Mouse (Mus musculus) heart, adult 9 months (tissue): ENCODE data around the gene Arl11.

Experiments
- DNase-seq, 2 experiments: peaks; one replicate each; pipeline ENCODE4 v3.0.0; 2022; ENCODE audit warnings: low spot score in 2 of 2

Arl11 gene

DNA sequence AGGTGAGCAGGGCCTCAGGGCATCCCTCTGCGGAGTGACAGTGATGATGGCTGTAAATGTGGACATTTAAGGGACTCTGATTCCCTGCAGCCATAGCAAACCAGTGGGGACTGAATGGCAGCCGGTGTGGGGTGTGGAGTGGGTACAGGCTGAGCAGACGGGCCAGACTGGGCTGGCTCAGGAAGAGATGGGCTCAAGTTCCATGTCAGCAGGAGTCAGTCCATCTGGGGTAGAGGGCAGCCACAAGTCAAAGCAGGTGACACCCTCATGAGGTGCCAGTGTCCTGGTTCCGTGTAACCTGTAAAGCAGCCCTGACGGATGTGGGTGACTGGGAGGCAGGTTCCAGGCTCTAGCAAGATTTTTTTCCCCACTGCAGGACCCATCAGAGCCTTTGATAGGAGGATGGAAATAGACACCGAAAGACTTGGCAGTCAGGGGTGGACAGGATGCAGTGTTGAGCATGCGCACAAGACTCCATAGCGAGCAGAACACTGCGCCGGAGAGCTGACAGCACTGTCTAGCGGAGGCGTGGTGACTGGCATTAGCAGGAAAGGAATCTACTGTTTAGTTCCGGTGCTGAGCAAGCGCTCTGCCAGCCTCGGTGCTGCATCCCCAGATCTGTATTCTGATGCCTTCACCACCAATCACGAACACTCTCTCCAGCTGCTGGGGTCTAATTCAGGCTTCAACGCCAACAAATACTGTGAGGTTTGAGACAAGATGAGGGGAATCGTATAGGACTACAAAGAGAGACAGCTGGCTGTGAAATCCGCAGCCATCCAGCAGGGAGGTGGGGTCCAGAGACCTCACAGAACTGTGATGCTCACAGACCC, 18.3 kb downstream of the Arl11 start:
- peak; percentile 83 to 86 for DNase-seq

DNA sequence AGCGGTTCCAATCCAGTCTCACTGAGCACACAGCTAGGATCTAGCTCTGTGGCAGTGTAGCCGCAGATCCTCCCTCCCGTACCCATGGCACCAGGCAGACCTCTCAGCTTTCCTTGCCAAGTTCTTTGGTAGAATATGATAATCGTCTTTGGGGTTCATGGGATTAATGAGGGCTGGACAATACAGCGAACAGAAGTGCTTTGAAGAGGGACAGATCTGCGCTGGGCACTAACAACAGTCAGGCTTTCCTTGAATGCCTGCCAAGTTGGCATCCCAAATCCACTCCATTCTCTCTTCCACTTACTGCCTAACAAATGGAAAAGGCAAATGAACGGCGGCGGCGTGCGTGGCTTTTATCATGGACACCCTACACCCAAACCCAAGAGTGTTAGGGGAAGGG, 21.0 kb downstream of the Arl11 start:
- peak in 1 of 2 experiments; percentile 24 for DNase-seq

DNA sequence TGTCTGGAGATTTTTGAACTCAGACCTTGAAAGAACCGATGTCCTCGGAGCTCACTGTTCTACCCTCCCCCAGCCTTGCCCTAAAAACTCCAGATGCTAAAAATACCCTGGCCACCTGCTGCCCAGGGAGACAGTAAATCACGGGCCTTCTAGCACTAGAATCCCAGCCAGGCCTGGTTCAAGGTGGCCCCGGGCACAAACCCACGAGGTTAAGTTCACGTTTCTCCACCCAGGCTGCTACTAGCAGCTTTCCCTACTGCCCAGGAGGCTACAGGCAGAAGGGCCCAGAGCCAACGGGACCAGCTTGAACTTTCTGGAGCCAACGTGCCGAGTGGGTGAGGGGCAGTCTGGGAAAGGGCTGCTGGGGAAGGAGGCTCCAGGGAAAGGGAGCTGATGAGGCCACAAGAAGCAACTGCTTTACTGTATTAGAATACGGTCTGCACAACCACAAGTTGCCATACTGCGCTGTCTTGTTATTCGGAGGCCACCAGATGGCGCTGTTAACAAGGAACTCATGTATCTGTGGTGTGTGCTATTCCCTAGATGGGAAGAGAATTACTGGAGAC, 21.5 kb downstream of the Arl11 start:
- peak; percentile 68 to 73 for DNase-seq

DNA sequence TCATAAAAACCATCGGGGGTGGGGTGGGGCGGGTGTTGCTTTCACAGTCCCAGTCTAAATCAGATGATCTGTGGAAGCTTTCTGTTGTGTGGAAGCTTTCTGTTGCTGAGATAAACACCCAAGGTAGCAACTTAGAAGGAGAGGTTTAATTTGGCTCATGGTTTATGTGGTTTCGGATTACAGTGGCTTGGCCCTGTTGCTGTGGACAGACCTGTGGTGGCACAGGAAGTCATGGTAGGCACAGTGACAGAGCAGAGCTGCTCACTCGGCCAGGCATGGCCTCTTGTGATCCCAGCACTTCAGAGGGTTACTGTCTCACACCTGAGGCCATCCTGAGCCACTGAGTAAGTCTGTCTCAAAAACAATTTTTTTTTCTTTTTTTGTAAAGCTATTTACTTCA, 29.8 kb downstream of the Arl11 start:
- no peak for DNase-seq

GRCm38 (mm10) chr14:61344590-61344989, 35.0 kb downstream of the Arl11 start:
- DNase-seq: no peak

- no peak for DNase-seq
These were observed 37.5 kb downstream of the Arl11 start for GRCm38 (mm10) chr14:61346827-61347698.

- DNase-seq: no peak
These were observed 40.3 kb downstream of the Arl11 start for GRCm38 (mm10) chr14:61349876-61350275.

DNA sequence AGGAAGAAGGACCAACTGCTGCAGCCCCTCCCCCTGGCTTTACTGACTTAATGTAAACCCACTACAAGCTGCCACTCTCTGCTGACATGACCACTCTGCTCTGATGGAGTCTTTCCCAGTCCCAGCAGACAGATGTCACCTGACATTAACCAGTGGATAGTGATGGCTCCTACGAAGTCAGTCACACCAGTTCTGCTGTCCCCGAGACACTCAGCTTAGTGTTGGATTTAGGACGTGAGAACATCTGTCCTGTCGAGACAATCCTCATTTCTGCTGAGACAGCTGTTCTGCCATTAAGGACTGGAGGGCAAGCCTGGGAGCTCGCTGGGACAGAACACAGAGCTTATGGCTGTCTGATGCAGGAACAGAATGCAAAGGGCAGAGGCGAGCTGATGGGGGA, 41.3 kb downstream of the Arl11 start:
- DNase-seq: no peak

- DNase-seq: peak; percentile 9 to 11
These were observed 45.0 kb downstream of the Arl11 start for GRCm38 (mm10) chr14:61354251-61355235.

DNA sequence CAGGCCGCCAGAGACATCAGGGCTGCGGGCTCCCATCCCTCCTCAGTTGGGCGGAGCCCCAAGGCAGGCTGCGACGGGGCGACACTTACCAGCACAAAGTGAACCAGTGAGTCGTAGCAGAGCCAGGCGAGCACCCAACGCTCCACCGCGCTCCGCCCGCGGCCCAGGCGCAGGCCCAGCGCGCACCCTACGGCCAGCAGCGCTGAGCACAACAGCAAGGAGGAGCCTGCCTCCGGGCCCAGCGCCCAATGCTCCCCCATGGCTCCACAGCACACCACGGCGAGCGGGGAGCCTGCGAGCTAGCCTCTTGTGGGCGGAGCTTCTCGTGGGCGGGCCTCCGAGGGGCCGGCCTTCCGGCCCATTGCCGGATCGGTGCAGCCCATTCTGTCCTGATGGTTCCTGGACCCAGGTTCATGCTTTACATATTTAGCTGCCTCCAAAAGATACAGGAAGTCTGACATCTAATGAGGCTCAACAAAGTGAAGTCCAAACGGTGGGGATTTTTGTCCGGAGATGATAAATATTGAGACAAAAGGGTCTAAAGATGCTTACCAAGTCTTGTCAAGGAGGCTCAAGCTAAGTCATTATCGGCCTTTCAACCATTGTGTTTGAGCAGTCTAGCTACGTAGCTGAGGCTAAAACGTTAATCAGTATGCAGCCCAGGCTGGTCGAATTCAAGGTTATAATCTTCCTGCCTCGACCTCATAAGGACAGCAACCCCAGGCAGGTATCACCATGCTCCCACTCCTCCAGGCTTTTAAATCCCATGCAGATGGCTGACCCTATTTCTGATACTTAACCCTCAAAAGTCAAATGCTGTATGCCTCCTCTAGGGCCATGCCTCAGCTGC, 50.8 kb downstream of the Arl11 start, which contains the start of gene Ebpl:
Ebpl (minus strand) TSS at position 309 of the 850 bp plus-strand sequence.
- peak; percentile 91 to 93 for DNase-seq

DNA sequence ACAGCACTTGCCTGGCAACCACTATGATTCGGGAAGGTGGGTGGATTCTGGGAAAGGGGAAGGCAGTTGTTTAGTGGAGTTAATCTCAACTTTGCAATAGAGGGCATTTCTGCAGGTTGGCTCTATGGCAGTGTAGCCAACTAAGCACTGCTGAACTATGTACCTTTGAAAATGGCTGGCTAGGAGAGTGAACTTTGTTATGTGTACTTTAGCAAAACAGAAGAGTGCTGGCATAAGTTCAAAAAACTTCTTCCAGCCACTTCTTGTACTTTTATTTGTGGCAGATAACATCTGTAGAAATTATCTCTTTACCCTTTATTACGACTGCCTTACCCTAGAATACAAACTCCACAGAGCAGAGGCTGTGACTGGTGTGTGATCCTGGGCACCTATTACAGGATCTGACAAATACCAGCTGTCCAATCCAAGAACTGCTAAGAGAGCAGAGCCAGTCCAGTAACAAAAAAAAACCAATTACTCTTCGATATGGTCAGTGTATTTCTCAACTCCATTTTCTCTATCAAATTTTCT, 51.5 kb downstream of the Arl11 start:
- no peak for DNase-seq
